In the genomic region with DNA sequence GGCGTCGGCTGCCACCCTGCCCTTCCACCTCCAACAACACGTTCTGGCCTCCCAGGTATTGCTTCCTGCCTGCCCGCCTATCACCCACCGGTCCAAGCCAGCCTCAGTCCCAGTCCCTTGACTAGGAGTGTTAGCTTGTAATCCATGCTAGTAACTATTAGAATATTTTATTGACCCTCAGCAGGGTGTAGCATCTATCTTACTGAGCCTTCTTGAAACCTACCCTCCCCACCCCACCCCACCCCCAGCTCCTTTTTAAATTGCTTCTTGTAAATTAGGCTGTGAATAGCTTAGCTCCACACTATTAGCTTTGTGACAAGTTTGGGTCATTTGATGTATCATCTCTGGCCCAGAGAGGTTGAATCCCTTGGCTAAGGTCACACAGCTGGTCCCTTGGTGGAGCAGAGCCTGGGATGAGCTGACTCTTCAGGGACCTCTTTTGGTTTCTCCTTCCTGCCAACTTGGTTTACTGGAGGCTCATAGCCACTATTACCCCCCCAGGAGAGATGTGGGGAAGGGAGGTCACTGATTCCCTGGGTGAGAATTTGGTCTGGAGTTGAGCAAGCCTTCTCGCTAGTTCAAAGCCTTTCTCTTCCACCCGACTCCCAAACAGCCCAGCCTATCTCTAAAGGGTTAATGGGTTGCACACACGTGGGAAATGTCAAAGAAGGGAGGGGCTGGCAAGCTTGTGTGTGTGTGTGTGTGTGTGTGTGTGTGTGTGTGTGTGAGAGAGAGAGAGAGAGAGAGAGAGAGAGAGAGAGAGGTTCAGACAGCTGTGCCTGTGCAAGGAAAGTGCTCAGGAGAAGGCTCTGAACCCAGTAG, we compare ENCODE assay signal across 10 mouse cellular contexts. TPM values are rescaled to one million over a fixed set of nuclear protein-coding genes. Genes with fewer than 3 reads are reported as not detected.
DNase-seq lines count a peak whose midpoint lies in the region; ATAC-seq and TF ChIP-seq lines count a peak whose summit lies in the region.
"Had no signal": no experiment of that assay in that cellular context is flagged by ENCODE, and none has a peak within 500 bp of the region (broad histone marks: within the 10 kb centered on the region; RNA-seq: fewer than 3 reads in every experiment).

No protein-coding gene starts in this region.

- no peak for TF ChIP-seq POLR2A in embryonic fibroblast, embryonic 13.5 days (IDR thresholded peaks at IDR 0.05; ENCODE audit: low read depth, low read length)
- TF ChIP-seq POLR2A in small intestine, adult 2 months (IDR thresholded peaks at IDR 0.05; ENCODE audit: low read depth, low read length) = no peak

- DNase-seq in heart, postnatal 4 days = no peak
- DNase-seq in midbrain, embryonic 11.5 days (ENCODE audit: low spot score, missing footprints) = peak; percentile 90
- DNase-seq in frontal cortex, postnatal 10 days (ENCODE audit: low spot score in 2 of 2) = no peak
- DNase-seq in cerebellum, postnatal 25 days = no peak
- DNase-seq: kidney, adult 8-10 months had no signal

- no peak for ATAC-seq in heart, embryonic 15.5 days (replicated peaks; ENCODE audit: insufficient number of reproducible peaks, insufficient read depth, low FRiP score, low read depth)
- ATAC-seq in midbrain, embryonic 11.5 days (ENCODE audit: low FRiP score) = no peak
- ATAC-seq in midbrain, embryonic 16.5 days = no peak

- peaks cover 21% of the 10 kb centered on the region for H3K4me1 ChIP-seq in heart, embryonic 15.5 days (replicated peaks)
- H3K4me1 ChIP-seq in midbrain, embryonic 11.5 days (ENCODE audit: control insufficient read depth, insufficient read depth, low read length) = no peaks in the 10 kb centered on the region
- H3K4me1 ChIP-seq in midbrain, embryonic 16.5 days (ENCODE audit: control insufficient read depth, insufficient read depth, low read length) = no peaks in the 10 kb centered on the region
- no peaks in the 10 kb centered on the region; the same call in none of the 2 replicates for H3K4me1 ChIP-seq in embryonic fibroblast, embryonic 13.5 days (ENCODE audit: control insufficient read depth, insufficient read depth, low read length)
- H3K4me1 ChIP-seq in small intestine, adult 2 months (ENCODE audit: control insufficient read depth, insufficient read depth, insufficient read length, low read length) = peaks cover 14% of the 10 kb centered on the region

- H3K9me3 ChIP-seq in heart, embryonic 15.5 days (replicated peaks) = no peaks in the 10 kb centered on the region
- H3K9me3 ChIP-seq in midbrain, embryonic 11.5 days (ENCODE audit: control insufficient read depth, low read length) = no peaks in the 10 kb centered on the region
- H3K9me3 ChIP-seq in midbrain, embryonic 16.5 days (replicated peaks; ENCODE audit: control insufficient read depth, low read length, poor library complexity, severe bottlenecking) = no peaks in the 10 kb centered on the region

- no peak for TF ChIP-seq CTCF in embryonic fibroblast, embryonic 13.5 days (IDR thresholded peaks at IDR 0.05; ENCODE audit: borderline replicate concordance, insufficient read depth, low read length)
- no peak for TF ChIP-seq CTCF in small intestine, adult 2 months (IDR thresholded peaks at IDR 0.05; ENCODE audit: extremely low read depth, insufficient read length, insufficient replicate concordance, low read depth, low read length)

- no peaks in the 10 kb centered on the region for H3K36me3 ChIP-seq in heart, embryonic 15.5 days
- H3K36me3 ChIP-seq in midbrain, embryonic 11.5 days (ENCODE audit: control insufficient read depth, insufficient read depth, low read length) = no peaks in the 10 kb centered on the region
- H3K36me3 ChIP-seq in midbrain, embryonic 16.5 days (ENCODE audit: control insufficient read depth, insufficient read depth, low read length) = no peaks in the 10 kb centered on the region
- peaks cover 74% of the 10 kb centered on the region for H3K36me3 ChIP-seq in small intestine, adult 2 months (ENCODE audit: control insufficient read depth, insufficient read depth, low read length)

- no peak overlapping the region; the same call in 1 of the 2 replicates for H3K9ac ChIP-seq in heart, embryonic 15.5 days
- no peak overlapping the region for H3K9ac ChIP-seq in midbrain, embryonic 11.5 days (ENCODE audit: low read length)
- H3K9ac ChIP-seq in midbrain, embryonic 16.5 days (ENCODE audit: low read depth, low read length) = no peak overlapping the region

- peak overlapping the region; percentile 18 for H3K4me3 ChIP-seq in heart, embryonic 15.5 days
- no peak overlapping the region for H3K4me3 ChIP-seq in midbrain, embryonic 11.5 days (ENCODE audit: low read depth, low read length)
- H3K4me3 ChIP-seq in midbrain, embryonic 16.5 days (ENCODE audit: low read depth, low read length) = no peak overlapping the region
- peak overlapping the region; percentile 24; the same call in 1 of the 2 replicates for H3K4me3 ChIP-seq in embryonic fibroblast, embryonic 13.5 days (ENCODE audit: insufficient read depth, low read length)
- H3K4me3 ChIP-seq in small intestine, adult 2 months (ENCODE audit: low read depth, low read length) = peak overlapping the region; percentile 39
- H3K4me3 ChIP-seq: erythroblast, embryonic 14.5 days had no signal

- H3K27me3 ChIP-seq in heart, embryonic 15.5 days = peaks cover 90% of the 10 kb centered on the region
- H3K27me3 ChIP-seq in midbrain, embryonic 11.5 days (ENCODE audit: control insufficient read depth, insufficient read depth, low read length) = peaks cover 92% of the 10 kb centered on the region
- H3K27me3 ChIP-seq in midbrain, embryonic 16.5 days (ENCODE audit: control insufficient read depth, insufficient read depth, low read depth, low read length) = peaks cover 80% of the 10 kb centered on the region
- H3K27me3 ChIP-seq in small intestine, adult 2 months (ENCODE audit: control insufficient read depth, insufficient read depth, low read length) = no peaks in the 10 kb centered on the region

- no peak overlapping the region for H3K27ac ChIP-seq in heart, embryonic 15.5 days
- no peak overlapping the region for H3K27ac ChIP-seq in midbrain, embryonic 11.5 days (ENCODE audit: low read depth, low read length)
- no peak overlapping the region for H3K27ac ChIP-seq in midbrain, embryonic 16.5 days (ENCODE audit: low read length)
- peak overlapping the region; percentile 35; the same call in 1 of the 2 replicates for H3K27ac ChIP-seq in embryonic fibroblast, embryonic 13.5 days (ENCODE audit: insufficient read depth, low read length)
- H3K27ac ChIP-seq in small intestine, adult 2 months (ENCODE audit: insufficient read depth, low read depth, low read length) = peak overlapping the region; percentile 47; the same call in 1 of the 2 replicates

- peak overlapping the region; percentile 46 for H3K4me2 ChIP-seq in heart, embryonic 15.5 days
- no peak overlapping the region for H3K4me2 ChIP-seq in midbrain, embryonic 11.5 days
- H3K4me2 ChIP-seq in midbrain, embryonic 16.5 days (ENCODE audit: low read length) = no peak overlapping the region

- WGBS in heart, embryonic 15.5 days = 40% methylated on average over 8 of the region's 8 CpGs
- under 1% methylated on average over 8 of the region's 8 CpGs for WGBS in midbrain, embryonic 11.5 days
- 6% methylated on average over 8 of the region's 8 CpGs for WGBS in midbrain, embryonic 16.5 days
- 51% methylated on average over 8 of the region's 8 CpGs for WGBS in small intestine, adult 2 months

RNA-seq across cellular contexts. Expression of gene Tbx3, which starts 10.8 kb away (rescaled TPM):
- 10.0 and 11.4 TPM in 2 replicates for polyA plus RNA-seq in heart, embryonic 15.5 days (2015; fragmentation: Nextera tagmentation; extraction: Ambion mirVana)
- total RNA-seq in heart, postnatal 4 days (2021) = 10 to 100 TPM; 14.4 to 15.8 TPM
- polyA plus RNA-seq in midbrain, embryonic 11.5 days (2014; fragmentation: Nextera tagmentation; extraction: Ambion mirVana) = 1.3 and 1.4 TPM in 2 replicates
- polyA plus RNA-seq in midbrain, embryonic 16.5 days (2015; fragmentation: Nextera tagmentation; extraction: Ambion mirVana) = 2.4 and 3.4 TPM in 2 replicates
- polyA plus RNA-seq in embryonic fibroblast, embryonic 13.5 days (2011; ENCODE audit: insufficient read length, low read depth, missing spikeins) = 16.8 and 20.9 TPM in 2 replicates
- polyA plus RNA-seq in small intestine, adult 2 months (2012; rRNA removed) = 251 and 672 TPM in 2 replicates
- polyA plus RNA-seq: erythroblast, embryonic 14.5 days had no signal

Comparison
In these comparisons a context has a peak if more than half of its experiments do, and no peak if none do; other contexts are left out.
1. H3K27ac ChIP-seq: peak in embryonic fibroblast, embryonic 13.5 days (single experiment) and small intestine, adult 2 months (single experiment); none in heart, embryonic 15.5 days (single experiment), midbrain, embryonic 11.5 days (single experiment) and midbrain, embryonic 16.5 days (single experiment).
2. H3K4me3 ChIP-seq: peak in heart, embryonic 15.5 days (single experiment), embryonic fibroblast, embryonic 13.5 days (single experiment) and small intestine, adult 2 months (single experiment); none in midbrain, embryonic 11.5 days (single experiment) and midbrain, embryonic 16.5 days (single experiment).
3. RNA of gene Tbx3, which starts 10.8 kb away (polyA plus RNA-seq): 251 to 672 TPM in small intestine, adult 2 months; 16.8 to 20.9 TPM in embryonic fibroblast, embryonic 13.5 days, 10.0 to 11.4 TPM in heart, embryonic 15.5 days, 2.4 to 3.4 TPM in midbrain, embryonic 16.5 days and 1.3 to 1.4 TPM in midbrain, embryonic 11.5 days; every median in the first group is over 10 times any median in the second.